Mouse (Mus musculus) heart, postnatal 0 days (tissue): Measurements from ENCODE around the gene Nxph1.

Experiments
- CTCF ChIP-seq: IDR thresholded peaks from 2 replicates; pipeline ENCODE4 v1.5.1; 2016; ENCODE audit warnings: antibody characterized with exemption, control low read depth, low read depth
- EP300 ChIP-seq: IDR thresholded peaks from 2 replicates; pipeline ENCODE4 v1.6.1; 2016; ENCODE audit warnings: antibody characterized with exemption, low read depth

- peak; percentile 34 for TF ChIP-seq CTCF
- TF ChIP-seq EP300: no peak
These were observed 10.1 kb downstream of the Nxph1 start for GRCm38 (mm10) chr6:8958081-8958919.
